Mouse (Mus musculus) layer of hippocampus, adult 9-10 months (tissue): ENCODE results near the gene Tex50.
"Not testable (repeated sequence)": the region's sequence is repeated elsewhere in the genome, so short reads cannot be mapped to it uniquely, and the experiment has no call there.

Source experiments
- DNase-seq: peaks from one replicate; pipeline ENCODE4 v3.0.0; 2022; ENCODE audit warnings: low spot score

The Tex50 gene

GRCm38 (mm10) chr1:161159214-161159613 is at the start of gene Tex50:
Tex50 (minus strand) TSS chr1:161159314.
- DNase-seq: no peak

GRCm38 (mm10) chr1:161199856-161200255 is 40.7 kb upstream of the Tex50 start:
- DNase-seq: no peak

- not testable (repeated sequence) for DNase-seq
Observed at GRCm38 (mm10) chr1:161196364-161196763, 37.2 kb upstream of the Tex50 start.

- DNase-seq: peak; percentile 83
Observed at GRCm38 (mm10) chr1:161195541-161196351, 36.6 kb upstream of the Tex50 start.

- no peak for DNase-seq
Observed at GRCm38 (mm10) chr1:161190253-161190910, 31.3 kb upstream of the Tex50 start.

- DNase-seq: no peak
Observed at GRCm38 (mm10) chr1:161185431-161185830, 26.3 kb upstream of the Tex50 start.

- DNase-seq: no peak
Observed at GRCm38 (mm10) chr1:161183677-161184076, 24.6 kb upstream of the Tex50 start.

- no peak for DNase-seq
Observed at GRCm38 (mm10) chr1:161182386-161182785, 23.3 kb upstream of the Tex50 start.

- peak; percentile 27 for DNase-seq
Observed at GRCm38 (mm10) chr1:161180674-161181073, 21.6 kb upstream of the Tex50 start.

GRCm38 (mm10) chr1:161170651-161171050 is 11.5 kb upstream of the Tex50 start:
- DNase-seq: peak; percentile 4

- no peak for DNase-seq
Observed at GRCm38 (mm10) chr1:161160266-161160665, 1.2 kb upstream of the Tex50 start.

GRCm38 (mm10) chr1:161156546-161156945 is 2.6 kb downstream of the Tex50 start:
- no peak for DNase-seq

- no peak for DNase-seq
Observed at GRCm38 (mm10) chr1:161151098-161151497, 8.0 kb downstream of the Tex50 start.

- no peak for DNase-seq
Observed at GRCm38 (mm10) chr1:161147888-161148287, 11.2 kb downstream of the Tex50 start.

GRCm38 (mm10) chr1:161145611-161146010 is 13.5 kb downstream of the Tex50 start:
- not testable (repeated sequence) for DNase-seq

- no peak for DNase-seq
Observed at GRCm38 (mm10) chr1:161143216-161143615, 15.9 kb downstream of the Tex50 start.

- DNase-seq: no peak
Observed at GRCm38 (mm10) chr1:161142531-161143159, 16.5 kb downstream of the Tex50 start, which contains the start of gene Ankrd45. Ankrd45 (plus strand) TSS chr1:161142691.

- no peak for DNase-seq
Observed at GRCm38 (mm10) chr1:161140026-161140762, 18.9 kb downstream of the Tex50 start.

- DNase-seq: no peak
Observed at GRCm38 (mm10) chr1:161139496-161139895, 19.6 kb downstream of the Tex50 start.

- DNase-seq: peak; percentile 95
Observed at GRCm38 (mm10) chr1:161130726-161131664, 28.1 kb downstream of the Tex50 start, which contains the start of gene Klhl20. Klhl20 (minus strand) TSS chr1:161131511.

- no peak for DNase-seq
Observed at GRCm38 (mm10) chr1:161126461-161126860, 32.7 kb downstream of the Tex50 start.
